Mouse (Mus musculus) limb, embryonic 12.5 days (tissue): ENCODE results near the gene Rdh9. TPM values are rescaled to one million over a fixed set of nuclear protein-coding genes. Genes with fewer than 3 reads are reported as not detected.
"Not testable (repeated sequence)": the region's sequence is repeated elsewhere in the genome, so short reads cannot be mapped to it uniquely, and the experiment has no call there.

Experiments
- ATAC-seq: fragments of 200-750 bp; cut with Nextera tagmentation; 2 replicates; pipeline ENCODE4 v1.8.0; 2017; ENCODE audit warnings: low read depth, moderate TSS enrichment; ENCODE audit not compliant: insufficient number of reproducible peaks, insufficient read depth, low FRiP score, low TSS enrichment
- H3K27ac ChIP-seq: fragments of 300-500 bp; sonication (generic); 2 replicates; pipeline ENCODE4 v1.5.1; 2016; ENCODE audit warnings: mild to moderate bottlenecking, moderate library complexity
- H3K27me3 ChIP-seq: fragments of 300-500 bp; sonication (generic); 2 replicates; pipeline ENCODE4 v1.6.1; 2016; ENCODE audit warnings: mild to moderate bottlenecking, moderate library complexity
- H3K36me3 ChIP-seq: fragments of 300-500 bp; sonication (generic); 2 replicates; pipeline ENCODE4 v1.6.1; 2016; ENCODE audit warnings: mild to moderate bottlenecking, moderate library complexity
- H3K4me1 ChIP-seq: fragments of 300-500 bp; sonication (generic); replicated peaks from 2 replicates; pipeline ENCODE4 v1.6.1; 2016
- H3K4me2 ChIP-seq: fragments of 300-500 bp; sonication (generic); 2 replicates; pipeline ENCODE4 v1.6.1; 2016; ENCODE audit warnings: mild to moderate bottlenecking, moderate library complexity
- H3K4me3 ChIP-seq: fragments of 300-500 bp; sonication (generic); replicated peaks from 2 replicates; pipeline ENCODE4 v1.5.1; 2016; ENCODE audit warnings: mild to moderate bottlenecking
- H3K9ac ChIP-seq: fragments of 300-500 bp; sonication (generic); replicated peaks from 2 replicates; pipeline ENCODE4 v1.6.1; 2016; ENCODE audit warnings: mild to moderate bottlenecking, moderate library complexity
- H3K9me3 ChIP-seq: fragments of 300-500 bp; sonication (generic); 2 replicates; pipeline ENCODE4 v1.6.1; 2016; ENCODE audit warnings: mild to moderate bottlenecking, moderate library complexity
- WGBS: fragments of 180-500 bp; shearing (Covaris S2); methylation state at CpG from one replicate; pipeline ENCODE4 v1.1.7; 2016; 5-methylcytosine and 5-hydroxymethylcytosine counted together
- polyA plus RNA-seq: library from polyadenylated mRNA; unstranded; fragments of >200 nt; fragmentation: Nextera tagmentation; extraction: Ambion mirVana; gene quantifications from 2 replicates; pipeline ENCODE4 v1.2.1, GENCODE M21; 2016

Gene Rdh9
- polyA plus RNA-seq, 1 experiment from 2014 or later = not detected

GRCm38 (mm10) chr10:127759181-127760110 is 16.7 kb upstream of the Rdh9 start, which contains the start of the genes Rdh1 and Rdh16f1:
Gene Rdh1, plus strand, starts transcription at chr10:127759721.
Gene Rdh16f1, plus strand, starts transcription at chr10:127759787.
- Histone ChIP-seq H3K36me3 (no peaks in the 10 kb centered on the region), H3K9ac (no peak within 1 kb of the TSS), H3K4me2 (no peak within 1 kb of the TSS), H3K27ac (no peak within 1 kb of the TSS), H3K27me3 (no peaks in the 10 kb centered on the region), H3K9me3 (no peaks in the 10 kb centered on the region), H3K4me3 (no peak within 1 kb of the TSS), H3K4me1 (no peaks in the 10 kb centered on the region)
- ATAC-seq = no peak
- 65% methylated on average over 9 of the region's 9 CpGs for WGBS

- not testable (repeated sequence) for H3K9me3 ChIP-seq, ATAC-seq, H3K27ac ChIP-seq, H3K4me3 ChIP-seq, H3K9ac ChIP-seq, H3K36me3 ChIP-seq, H3K27me3 ChIP-seq, H3K4me1 ChIP-seq, H3K4me2 ChIP-seq
- 90% methylated on average over 10 of the region's 10 CpGs for WGBS
These were observed 13.3 kb upstream of the Rdh9 start for GRCm38 (mm10) chr10:127762926-127763325.

- no peak for ATAC-seq
- 64% methylated on average over 12 of the region's 12 CpGs for WGBS
- H3K36me3 ChIP-seq = no peaks in the 10 kb centered on the region
- no peaks in the 10 kb centered on the region for H3K4me1 ChIP-seq
- no peak overlapping the region for H3K4me3 ChIP-seq
- no peaks in the 10 kb centered on the region for H3K27me3 ChIP-seq
- H3K27ac ChIP-seq = no peak overlapping the region
- H3K4me2 ChIP-seq = no peak overlapping the region
- no peak overlapping the region for H3K9ac ChIP-seq
- no peaks in the 10 kb centered on the region for H3K9me3 ChIP-seq
These were observed 12.1 kb upstream of the Rdh9 start for GRCm38 (mm10) chr10:127763914-127764680.

GRCm38 (mm10) chr10:127766564-127766963 is 9.6 kb upstream of the Rdh9 start:
- no peak for ATAC-seq
- Histone ChIP-seq H3K27me3 (no peaks in the 10 kb centered on the region), H3K4me2 (no peak overlapping the region), H3K9me3 (no peaks in the 10 kb centered on the region), H3K36me3 (no peaks in the 10 kb centered on the region), H3K4me1 (no peaks in the 10 kb centered on the region), H3K9ac (no peak overlapping the region), H3K27ac (no peak overlapping the region), H3K4me3 (no peak overlapping the region)
- 84% methylated on average over 1 of the region's 1 CpGs for WGBS

- H3K27ac ChIP-seq, H3K36me3 ChIP-seq, H3K9ac ChIP-seq, H3K4me2 ChIP-seq, H3K9me3 ChIP-seq, H3K4me3 ChIP-seq, H3K27me3 ChIP-seq, H3K4me1 ChIP-seq, ATAC-seq: not testable (repeated sequence)
- 94% methylated on average over 17 of the region's 17 CpGs for WGBS
These were observed 6.1 kb downstream of the Rdh9 start for GRCm38 (mm10) chr10:127782321-127782720.

- not testable (repeated sequence) for H3K4me2 ChIP-seq, H3K27ac ChIP-seq, H3K4me1 ChIP-seq, H3K27me3 ChIP-seq, H3K9ac ChIP-seq, H3K4me3 ChIP-seq, H3K36me3 ChIP-seq, H3K9me3 ChIP-seq, ATAC-seq
- WGBS = 89% methylated on average over 1 of the region's 1 CpGs
These were observed 9.2 kb downstream of the Rdh9 start for GRCm38 (mm10) chr10:127785411-127785810.

GRCm38 (mm10) chr10:127799295-127799694 is 23.1 kb downstream of the Rdh9 start:
- Histone ChIP-seq H3K27ac (no peak overlapping the region), H3K9ac (no peak overlapping the region), H3K36me3 (no peaks in the 10 kb centered on the region), H3K4me2 (no peak overlapping the region), H3K4me1 (no peaks in the 10 kb centered on the region), H3K4me3 (no peak overlapping the region), H3K9me3 (peaks cover 4% of the 10 kb centered on the region; the same call in 1 of the 2 replicates), H3K27me3 (no peaks in the 10 kb centered on the region)
- ATAC-seq = no peak
- WGBS = 77% methylated on average over 1 of the region's 1 CpGs

- Histone ChIP-seq H3K27me3 (no peaks in the 10 kb centered on the region), H3K36me3 (no peaks in the 10 kb centered on the region), H3K4me3 (no peak within 1 kb of the TSS), H3K4me2 (no peak within 1 kb of the TSS), H3K4me1 (no peaks in the 10 kb centered on the region), H3K9ac (no peak within 1 kb of the TSS), H3K27ac (no peak within 1 kb of the TSS), H3K9me3 (peaks cover 4% of the 10 kb centered on the region; the same call in 1 of the 2 replicates)
- 87% methylated on average over 6 of the region's 6 CpGs for WGBS
- no peak for ATAC-seq
These were observed 24.7 kb downstream of the Rdh9 start, which contains the start of gene Rdh16 for GRCm38 (mm10) chr10:127800891-127801290. Gene Rdh16, plus strand, starts transcription at chr10:127801152.

- Histone ChIP-seq H3K4me1 (no peaks in the 10 kb centered on the region), H3K4me2 (no peak overlapping the region), H3K9me3 (peaks cover 3% of the 10 kb centered on the region; the same call in 1 of the 2 replicates), H3K9ac (no peak overlapping the region), H3K27me3 (no peaks in the 10 kb centered on the region), H3K27ac (no peak overlapping the region), H3K36me3 (no peaks in the 10 kb centered on the region), H3K4me3 (no peak overlapping the region)
- 79% methylated on average over 2 of the region's 2 CpGs for WGBS
- ATAC-seq = no peak
These were observed 25.4 kb downstream of the Rdh9 start for GRCm38 (mm10) chr10:127801612-127802011.

GRCm38 (mm10) chr10:127802236-127802635 is 26.1 kb downstream of the Rdh9 start:
- no peaks in the 10 kb centered on the region for H3K4me1 ChIP-seq
- ATAC-seq = no peak
- H3K36me3 ChIP-seq = no peaks in the 10 kb centered on the region
- WGBS = 83% methylated on average over 5 of the region's 5 CpGs
- no peak overlapping the region for H3K27ac ChIP-seq
- no peak overlapping the region for H3K4me3 ChIP-seq
- H3K27me3 ChIP-seq = no peaks in the 10 kb centered on the region
- H3K9ac ChIP-seq = no peak overlapping the region
- no peak overlapping the region for H3K4me2 ChIP-seq
- no peaks in the 10 kb centered on the region for H3K9me3 ChIP-seq

- Histone ChIP-seq H3K9ac (no peak overlapping the region), H3K4me3 (no peak overlapping the region), H3K9me3 (no peaks in the 10 kb centered on the region), H3K36me3 (no peaks in the 10 kb centered on the region), H3K27me3 (no peaks in the 10 kb centered on the region), H3K4me1 (no peaks in the 10 kb centered on the region), H3K27ac (no peak overlapping the region), H3K4me2 (no peak overlapping the region)
- 74% methylated on average over 7 of the region's 7 CpGs for WGBS
- ATAC-seq = no peak
These were observed 28.2 kb downstream of the Rdh9 start for GRCm38 (mm10) chr10:127804416-127804815.
